Mouse (Mus musculus) forebrain, embryonic 14.5 days (tissue): Measurements from ENCODE around the gene Coq8a. TPM values are rescaled to one million over a fixed set of nuclear protein-coding genes. Genes with fewer than 3 reads are reported as not detected.
A peak's percentile ranks its signal among the peaks of the same experiment; 100 is the strongest.

ENCODE experiments used
- ATAC-seq: fragments of 200-750 bp; cut with Nextera tagmentation; 2 replicates; pipeline ENCODE4 v1.8.0; 2017; ENCODE audit warnings: mild to moderate bottlenecking, moderate library complexity
- DNase-seq: peaks from one replicate; pipeline ENCODE4 v3.0.0-alpha.2; 2015; ENCODE audit warnings: low spot score
- H3K27ac ChIP-seq: fragments of 300-500 bp; sonication (generic); 2 replicates; pipeline ENCODE4 v1.5.1; 2014; ENCODE audit warnings: low read depth, mild to moderate bottlenecking, control low read depth, low read length, moderate library complexity
- H3K27me3 ChIP-seq: fragments of 300-500 bp; sonication (generic); replicated peaks from 2 replicates; pipeline ENCODE4 v1.6.1; 2014; ENCODE audit warnings: low read length, control low read depth, mixed read lengths; ENCODE audit not compliant: control insufficient read depth, insufficient read depth
- H3K36me3 ChIP-seq: fragments of 300-500 bp; sonication (generic); 2 replicates; pipeline ENCODE4 v1.6.1; 2014; ENCODE audit warnings: low read length, control low read depth; ENCODE audit not compliant: control insufficient read depth, insufficient read depth
- H3K4me1 ChIP-seq: fragments of 300-500 bp; sonication (generic); 2 replicates; pipeline ENCODE4 v1.6.1; 2014; ENCODE audit warnings: antibody characterized with exemption, low read length, control low read depth; ENCODE audit not compliant: control insufficient read depth, insufficient read depth
- H3K4me2 ChIP-seq: fragments of 300-500 bp; sonication (generic); 2 replicates; pipeline ENCODE4 v1.6.1; 2014; ENCODE audit warnings: mild to moderate bottlenecking, control low read depth, low read length
- H3K4me3 ChIP-seq: fragments of 300-500 bp; sonication (generic); 2 replicates; pipeline ENCODE4 v1.5.1; 2014; ENCODE audit warnings: low read depth, low read length, control low read depth
- H3K9ac ChIP-seq: fragments of 300-500 bp; sonication (generic); 2 replicates; pipeline ENCODE4 v1.6.1; 2014; ENCODE audit warnings: mild to moderate bottlenecking, low read length, control low read depth, moderate library complexity
- H3K9me3 ChIP-seq: fragments of 300-500 bp; sonication (generic); replicated peaks from 2 replicates; pipeline ENCODE4 v1.6.1; 2016; ENCODE audit warnings: low read length, control low read depth, mixed read lengths; ENCODE audit not compliant: control insufficient read depth
- WGBS: fragments of 180-500 bp; shearing (Covaris S2); extraction: QIAGEN DNeasy Blood & Tissue Kit; methylation state at CpG from one replicate; pipeline ENCODE4 v1.1.7; 2014; 5-methylcytosine and 5-hydroxymethylcytosine counted together
- polyA plus RNA-seq: library from polyadenylated mRNA; unstranded; fragments of >200 nt; fragmentation: Nextera tagmentation; extraction: Ambion mirVana; gene quantifications from 2 replicates; pipeline ENCODE4 v1.2.1, GENCODE M21; 2014

The Coq8a gene
- polyA plus RNA-seq, 1 experiment from 2014 or later = 2.0 TPM

- H3K36me3 ChIP-seq = no peaks in the 10 kb centered on the region
- no peak for ATAC-seq
- H3K4me2 ChIP-seq = peak overlapping the region; percentile 74; the same call in 1 of the 2 replicates
- H3K4me3 ChIP-seq = peak overlapping the region; percentile 41; the same call in 1 of the 2 replicates
- no peak for DNase-seq
- H3K9me3 ChIP-seq = 0 out of 2 replicates have a peak, but pooled peaks cover 4% of the 10 kb centered on the region
- no peak overlapping the region for H3K9ac ChIP-seq
- H3K27ac ChIP-seq = no peak overlapping the region
- no peaks in the 10 kb centered on the region for H3K27me3 ChIP-seq
- 80% methylated on average over 3 of the region's 3 CpGs for WGBS
- no peaks in the 10 kb centered on the region; the same call in 1 of the 2 replicates for H3K4me1 ChIP-seq
These were observed 27.4 kb upstream of the Coq8a start for GRCm38 (mm10) chr1:180226766-180227165.

DNA sequence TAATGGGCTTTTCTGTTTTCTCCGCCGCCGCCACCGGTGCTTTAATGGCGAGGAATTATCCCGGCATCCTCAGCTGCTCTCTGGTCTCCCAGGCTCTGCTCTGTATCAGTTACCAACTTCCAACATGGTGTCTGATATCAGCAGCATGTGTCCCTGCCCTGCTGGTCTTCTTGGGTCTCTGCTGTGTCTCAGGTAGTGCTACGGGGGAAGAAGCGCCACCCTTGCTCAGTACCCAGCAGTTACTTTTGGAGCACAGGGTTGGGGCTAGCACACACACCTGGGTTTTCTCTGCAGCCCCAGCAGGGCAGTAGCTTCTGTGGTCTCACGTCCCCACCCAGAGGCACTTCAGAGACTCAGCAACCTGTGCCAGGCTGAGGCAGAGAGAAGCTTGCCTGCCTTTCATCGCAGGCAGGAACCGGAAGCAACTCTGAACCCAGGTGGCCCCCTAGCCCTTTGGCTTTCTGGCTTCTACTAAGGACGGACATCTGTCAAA lies 26.9 kb upstream of the Coq8a start:
- Histone ChIP-seq H3K4me2 (peak overlapping the region; percentile 74), H3K27ac (peak overlapping the region; percentile 33; the same call in 1 of the 2 replicates), H3K9ac (peak overlapping the region; percentile 60), H3K4me1 (no peaks in the 10 kb centered on the region; the same call in 1 of the 2 replicates), H3K36me3 (no peaks in the 10 kb centered on the region), H3K27me3 (no peaks in the 10 kb centered on the region), H3K9me3 (0 out of 2 replicates have a peak, but pooled peaks cover 4% of the 10 kb centered on the region), H3K4me3 (peak overlapping the region; percentile 41)
- ATAC-seq (peak; percentile 74), DNase-seq (peak; percentile 44)
- 10% methylated on average over 12 of the region's 12 CpGs for WGBS

DNA sequence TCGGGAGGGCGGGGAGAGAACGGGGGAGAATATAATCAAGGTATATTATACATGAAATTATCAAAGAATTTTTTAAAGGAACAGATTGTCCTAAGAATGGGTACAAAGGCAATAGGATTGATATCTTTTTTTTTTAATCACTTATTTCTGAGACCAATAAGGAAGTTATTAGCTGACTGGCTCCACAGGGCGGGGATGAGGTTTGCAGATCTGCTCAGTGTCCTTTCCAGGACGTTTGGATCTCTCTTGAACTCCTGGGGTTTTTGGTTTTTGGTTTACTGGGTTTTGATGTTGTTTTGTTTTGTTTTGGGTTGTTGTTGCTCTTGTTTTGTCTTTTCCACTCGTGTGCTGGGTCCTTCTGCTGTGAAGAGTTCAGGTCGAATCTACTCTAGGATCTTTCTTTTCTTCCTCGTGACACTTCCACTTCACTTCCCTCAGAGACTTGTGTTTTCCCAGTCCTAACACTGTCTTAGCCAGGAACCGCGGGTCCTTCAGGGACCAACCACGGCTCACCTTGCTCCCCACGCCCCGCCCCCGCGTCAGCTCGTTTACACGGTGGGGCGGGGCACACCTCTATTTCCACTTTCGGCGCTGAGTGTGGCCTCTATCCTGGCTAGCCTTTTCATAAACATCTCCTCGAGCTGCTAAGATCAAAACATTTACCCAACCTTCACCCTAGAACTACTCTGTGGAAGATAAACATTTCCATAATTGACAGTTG lies 26.3 kb upstream of the Coq8a start:
- H3K27ac ChIP-seq = 0 out of 2 replicates have a peak overlapping the region, but pooled peaks have one; percentile 33
- H3K9me3 ChIP-seq = 0 out of 2 replicates have a peak, but pooled peaks cover 4% of the 10 kb centered on the region
- peak overlapping the region; percentile 60 for H3K9ac ChIP-seq
- peak overlapping the region; percentile 41 for H3K4me3 ChIP-seq
- H3K27me3 ChIP-seq = no peaks in the 10 kb centered on the region
- peak overlapping the region; percentile 74 for H3K4me2 ChIP-seq
- 14% methylated on average over 21 of the region's 21 CpGs for WGBS
- no peaks in the 10 kb centered on the region; the same call in 1 of the 2 replicates for H3K4me1 ChIP-seq
- no peaks in the 10 kb centered on the region for H3K36me3 ChIP-seq
- peak; percentile 87 for ATAC-seq
- DNase-seq = peak; percentile 67

DNA sequence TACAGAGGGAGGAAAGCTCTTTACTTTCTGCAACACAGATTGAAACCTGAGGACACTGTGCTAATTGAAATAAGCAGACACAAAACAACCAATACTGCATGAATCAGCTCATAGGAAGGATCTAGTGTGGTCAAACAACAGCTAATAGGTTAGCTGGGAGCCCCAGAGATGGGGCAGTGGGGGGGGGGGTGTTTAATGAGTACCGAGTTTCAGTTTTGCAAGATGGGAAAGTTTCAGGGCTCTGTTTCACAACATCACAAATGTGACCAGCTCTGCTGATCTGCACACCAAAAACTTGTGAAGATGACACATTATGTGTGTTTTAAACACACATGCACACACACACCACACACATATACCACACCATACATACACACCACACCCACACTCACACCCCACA lies 22.6 kb upstream of the Coq8a start:
- Histone ChIP-seq H3K9ac (no peak overlapping the region), H3K4me1 (no peaks in the 10 kb centered on the region; the same call in 1 of the 2 replicates), H3K4me3 (no peak overlapping the region), H3K27me3 (no peaks in the 10 kb centered on the region), H3K36me3 (no peaks in the 10 kb centered on the region), H3K27ac (no peak overlapping the region), H3K4me2 (no peak overlapping the region), H3K9me3 (no peaks in the 10 kb centered on the region)
- ATAC-seq = no peak
- WGBS = 89% methylated on average over 1 of the region's 1 CpGs
- no peak for DNase-seq

DNA sequence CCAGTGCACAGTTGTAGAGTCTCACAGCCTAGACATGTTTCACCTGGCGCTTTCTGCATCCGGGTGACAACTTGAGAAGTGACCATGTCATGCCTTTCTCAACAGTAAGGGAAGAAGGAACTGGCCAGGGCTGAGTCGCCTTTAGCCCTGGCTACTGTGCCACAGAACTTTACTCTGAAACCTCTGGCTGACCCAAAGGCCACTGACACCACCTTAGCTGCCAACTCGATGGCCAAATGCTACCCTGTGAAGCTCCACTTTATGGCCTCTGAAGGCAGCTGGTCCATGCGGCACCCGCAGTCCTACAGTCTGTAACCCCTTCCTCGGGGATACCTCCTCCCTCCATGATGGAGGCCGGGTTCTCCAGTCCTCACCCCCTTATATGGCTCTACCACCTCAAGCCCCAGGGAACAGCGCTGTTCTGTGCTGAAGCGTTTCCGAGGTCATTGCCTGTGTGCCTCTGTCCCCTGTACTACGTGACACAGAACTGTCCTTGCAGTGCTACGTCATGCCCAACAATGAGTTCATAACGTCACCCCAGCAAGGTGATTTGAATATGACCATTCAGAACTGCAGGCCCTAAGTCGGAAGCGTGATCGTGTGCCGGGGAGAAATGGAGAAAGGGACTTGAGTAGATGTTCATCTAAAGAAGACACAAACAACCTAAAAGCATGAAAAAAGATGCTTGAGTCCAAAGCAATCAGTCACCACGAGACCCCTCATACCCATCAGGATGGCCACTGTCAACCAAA lies 21.6 kb upstream of the Coq8a start:
- H3K9me3 ChIP-seq = no peaks in the 10 kb centered on the region
- no peak overlapping the region for H3K4me2 ChIP-seq
- ATAC-seq = no peak
- H3K27ac ChIP-seq = no peak overlapping the region
- no peak overlapping the region for H3K4me3 ChIP-seq
- DNase-seq = no peak
- H3K27me3 ChIP-seq = no peaks in the 10 kb centered on the region
- WGBS = 88% methylated on average over 19 of the region's 19 CpGs
- no peaks in the 10 kb centered on the region; the same call in 1 of the 2 replicates for H3K4me1 ChIP-seq
- no peak overlapping the region for H3K9ac ChIP-seq
- H3K36me3 ChIP-seq = no peaks in the 10 kb centered on the region

- DNase-seq (no peak), ATAC-seq (no peak)
- H3K36me3 ChIP-seq = no peaks in the 10 kb centered on the region
- H3K4me2 ChIP-seq = no peak overlapping the region
- H3K4me3 ChIP-seq = no peak overlapping the region
- no peaks in the 10 kb centered on the region for H3K27me3 ChIP-seq
- WGBS = 68% methylated on average over 5 of the region's 5 CpGs
- no peak overlapping the region for H3K9ac ChIP-seq
- no peak overlapping the region for H3K27ac ChIP-seq
- no peaks in the 10 kb centered on the region for H3K9me3 ChIP-seq
- H3K4me1 ChIP-seq = no peaks in the 10 kb centered on the region
These were observed 17.3 kb upstream of the Coq8a start for GRCm38 (mm10) chr1:180216541-180217276.

GRCm38 (mm10) chr1:180215044-180215443 lies 15.6 kb upstream of the Coq8a start:
- H3K4me2 ChIP-seq = no peak overlapping the region
- ATAC-seq (peak; percentile 42; the same call in 1 of the 2 replicates), DNase-seq (peak; percentile 76)
- no peaks in the 10 kb centered on the region for H3K27me3 ChIP-seq
- H3K9ac ChIP-seq = no peak overlapping the region
- no peaks in the 10 kb centered on the region for H3K36me3 ChIP-seq
- no peak overlapping the region for H3K4me3 ChIP-seq
- H3K4me1 ChIP-seq = no peaks in the 10 kb centered on the region
- no peak overlapping the region for H3K27ac ChIP-seq
- H3K9me3 ChIP-seq = no peaks in the 10 kb centered on the region
- WGBS = 21% methylated on average over 4 of the region's 4 CpGs

GRCm38 (mm10) chr1:180212911-180213310 lies 13.5 kb upstream of the Coq8a start:
- H3K9me3 ChIP-seq = no peaks in the 10 kb centered on the region
- no peak overlapping the region for H3K4me2 ChIP-seq
- H3K27ac ChIP-seq = no peak overlapping the region
- H3K4me3 ChIP-seq = no peak overlapping the region
- 97% methylated on average over 5 of the region's 5 CpGs for WGBS
- no peaks in the 10 kb centered on the region for H3K27me3 ChIP-seq
- ATAC-seq (no peak), DNase-seq (no peak)
- no peaks in the 10 kb centered on the region for H3K36me3 ChIP-seq
- no peak overlapping the region for H3K9ac ChIP-seq
- no peaks in the 10 kb centered on the region for H3K4me1 ChIP-seq
